Mouse (Mus musculus) layer of hippocampus, postnatal 10 days (tissue): ENCODE measurements around the gene Ankrd24. TPM values are rescaled to one million over a fixed set of nuclear protein-coding genes. Genes with fewer than 3 reads are reported as not detected.
"Not testable (repeated sequence)": the region's sequence is repeated elsewhere in the genome, so short reads cannot be mapped to it uniquely, and the experiment has no call there.

Source experiments
- DNase-seq, 2 experiments: peaks; one replicate each; pipeline ENCODE4 v3.0.0; 2021; ENCODE audit warnings: low spot score in 2 of 2
- total RNA-seq, 2 experiments: library from RNA; stranded (reverse); gene quantifications; 2 replicates each; pipeline ENCODE4 v1.2.3; 2021

Ankrd24 gene
- total RNA-seq, 2 experiments from 2014 or later, result 28.5 to 40.6 TPM

GRCm38 (mm10) chr10:81605666-81605973 lies 22.7 kb upstream of the Ankrd24 start:
- DNase-seq, result no peak

GRCm38 (mm10) chr10:81605974-81606751 lies 22.2 kb upstream of the Ankrd24 start, which contains the start of gene BC025920:
Gene BC025920, plus strand, starts transcription at chr10:81606270.
- peak; percentile 86 to 91 for DNase-seq

DNA sequence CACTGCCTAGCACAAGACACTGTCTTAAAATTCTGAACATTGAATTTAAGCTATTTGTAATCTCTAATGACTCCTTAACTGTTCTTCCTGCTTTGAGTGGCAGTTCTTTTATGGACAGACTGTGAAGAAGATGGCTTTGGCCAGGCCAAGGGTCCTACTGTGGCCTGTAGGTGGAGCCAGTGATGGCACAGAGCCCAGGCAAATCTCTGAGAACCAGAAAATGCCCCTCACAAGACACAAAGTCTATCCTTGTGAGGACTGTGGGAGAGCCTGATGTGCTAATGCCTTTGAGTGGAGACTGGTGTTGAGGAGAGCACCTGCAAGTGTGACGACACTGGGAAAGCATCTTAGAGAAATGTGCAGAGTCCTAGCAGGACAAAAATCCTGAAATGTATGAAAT lies 20.0 kb upstream of the Ankrd24 start:
- no peak for DNase-seq

GRCm38 (mm10) chr10:81612779-81613178 lies 15.6 kb upstream of the Ankrd24 start:
- DNase-seq, result no peak

GRCm38 (mm10) chr10:81615486-81615885 lies 12.9 kb upstream of the Ankrd24 start:
- DNase-seq, result no peak

DNA sequence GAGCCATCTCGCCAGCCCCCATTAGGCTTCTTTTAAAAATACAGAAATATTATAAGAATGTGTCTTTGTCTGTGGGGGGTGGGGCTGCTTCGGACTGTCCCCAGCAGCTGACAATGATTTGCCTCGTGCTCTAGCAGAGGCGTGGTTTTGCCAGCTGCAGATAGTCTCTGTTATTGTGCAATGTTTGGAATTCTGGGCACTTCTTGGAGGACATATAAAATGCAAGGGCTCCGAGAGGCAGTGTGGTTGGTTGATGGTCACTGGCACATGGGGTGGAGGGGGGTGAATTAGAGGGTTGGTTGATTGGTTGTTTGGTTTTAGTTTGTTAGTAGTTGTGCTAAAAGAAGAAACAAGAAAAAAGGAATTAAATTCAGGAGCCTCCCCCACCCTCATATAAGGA lies 8.4 kb upstream of the Ankrd24 start:
- DNase-seq, result no peak

DNA sequence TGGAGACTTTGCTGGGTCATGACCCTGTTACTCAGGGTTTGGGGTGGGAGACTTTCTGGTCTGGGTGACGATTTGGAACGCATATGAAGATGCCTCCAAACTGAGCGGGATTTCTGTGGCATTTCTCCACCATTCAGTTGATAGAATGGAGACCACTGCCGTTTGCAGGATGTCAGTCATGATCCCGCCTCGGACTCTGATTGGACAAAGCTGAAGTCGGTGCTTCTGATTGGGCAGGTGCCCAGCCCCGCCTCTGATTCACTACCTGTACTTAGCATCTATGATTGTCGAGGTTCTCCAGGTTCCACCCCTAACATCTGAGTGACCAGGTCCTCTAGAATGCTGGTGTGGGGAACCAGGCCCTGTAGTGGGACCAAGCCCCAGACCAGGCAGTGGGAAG lies 7.6 kb upstream of the Ankrd24 start:
- no peak for DNase-seq

DNA sequence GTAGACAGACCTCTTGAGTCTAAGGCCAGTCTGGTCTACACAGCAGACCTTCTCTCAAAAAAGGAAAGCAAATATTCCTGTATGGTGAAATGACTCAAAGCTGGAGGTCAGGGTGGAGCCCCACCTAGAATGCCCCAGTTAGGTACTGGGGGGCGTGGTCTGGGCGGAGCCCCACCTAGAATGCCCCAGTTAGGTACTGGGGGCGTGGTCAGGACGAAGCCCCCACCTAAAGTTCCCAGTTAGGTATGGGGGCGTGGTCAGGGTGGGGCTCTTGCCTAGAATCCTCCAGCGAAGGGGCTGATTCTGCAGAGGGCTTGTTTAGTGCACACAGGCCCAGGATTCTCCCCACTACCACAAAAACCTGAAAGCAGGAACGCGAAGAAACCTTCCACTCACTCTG lies 4.9 kb upstream of the Ankrd24 start:
- DNase-seq, result no peak

- DNase-seq, result no peak
These were observed 2.0 kb upstream of the Ankrd24 start for GRCm38 (mm10) chr10:81626101-81626993.

GRCm38 (mm10) chr10:81626994-81627835 lies 1.1 kb upstream of the Ankrd24 start, which contains the start of gene Sirt6:
Gene Sirt6, minus strand, starts transcription at chr10:81627797.
- DNase-seq, result peak; percentile 84 to 90

DNA sequence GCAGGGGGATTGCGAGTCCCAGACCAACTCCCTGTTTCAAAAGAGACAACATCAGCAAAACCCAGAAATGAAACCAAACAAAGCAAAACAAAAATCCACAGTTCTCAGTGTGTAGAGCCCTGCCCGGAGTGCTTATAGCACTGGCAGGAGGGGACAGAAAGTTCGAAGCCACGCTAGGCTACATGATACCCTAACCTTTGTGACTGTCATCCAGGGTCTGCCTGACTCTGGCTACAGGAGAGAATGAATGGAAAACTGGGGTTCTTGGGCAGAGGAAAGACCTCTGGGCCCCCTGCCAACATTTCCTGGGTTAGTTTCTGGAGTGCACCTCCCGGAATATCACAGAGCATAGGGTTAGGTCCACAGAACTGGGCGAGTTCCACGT lies 512 bp upstream of the Ankrd24 start:
- DNase-seq, result peak in 1 of 2 experiments; percentile 59

GRCm38 (mm10) chr10:81633253-81634099 lies 5.1 kb downstream of the Ankrd24 start:
- DNase-seq, result peak; percentile 75 to 82

DNA sequence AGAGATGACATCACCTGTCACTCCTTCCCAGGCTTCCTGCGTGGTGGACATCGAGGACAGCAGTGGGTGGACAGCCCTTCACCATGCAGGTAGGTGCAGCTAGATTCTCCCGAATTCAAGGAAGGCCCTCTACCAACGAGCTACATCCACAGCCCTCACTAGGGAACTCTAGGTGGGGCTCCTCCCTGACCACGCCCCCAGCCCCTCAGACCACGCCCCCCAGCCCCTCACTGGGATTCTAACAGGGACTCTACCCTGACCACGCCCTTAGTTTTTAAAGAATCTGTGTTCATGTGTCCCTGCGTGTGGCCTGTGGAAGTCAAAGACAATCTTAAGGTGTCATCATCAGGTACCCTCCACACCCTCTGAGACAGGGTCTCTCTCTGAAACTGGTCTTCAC lies 8.0 kb downstream of the Ankrd24 start:
- DNase-seq, result no peak

DNA sequence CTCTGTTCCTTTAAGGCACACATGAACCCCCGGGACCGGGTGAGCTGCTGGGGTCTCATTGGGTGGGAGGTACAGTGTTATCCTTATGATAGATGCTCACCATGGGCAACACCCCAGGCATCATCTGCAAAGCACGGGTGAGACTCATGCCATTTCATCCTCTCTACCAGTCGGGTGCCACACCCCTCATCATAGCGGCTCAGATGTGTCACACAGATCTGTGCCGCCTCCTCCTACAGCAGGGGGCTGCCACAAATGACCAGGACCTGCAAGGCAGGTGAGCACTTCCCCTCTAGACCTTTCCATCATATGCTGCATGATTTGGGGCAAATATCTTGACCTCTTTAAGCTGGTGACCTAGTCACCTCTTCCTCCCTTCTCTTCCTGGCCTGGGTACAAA lies 9.8 kb downstream of the Ankrd24 start:
- no peak for DNase-seq

GRCm38 (mm10) chr10:81640825-81641224 lies 12.5 kb downstream of the Ankrd24 start:
- DNase-seq, result not testable (repeated sequence)

DNA sequence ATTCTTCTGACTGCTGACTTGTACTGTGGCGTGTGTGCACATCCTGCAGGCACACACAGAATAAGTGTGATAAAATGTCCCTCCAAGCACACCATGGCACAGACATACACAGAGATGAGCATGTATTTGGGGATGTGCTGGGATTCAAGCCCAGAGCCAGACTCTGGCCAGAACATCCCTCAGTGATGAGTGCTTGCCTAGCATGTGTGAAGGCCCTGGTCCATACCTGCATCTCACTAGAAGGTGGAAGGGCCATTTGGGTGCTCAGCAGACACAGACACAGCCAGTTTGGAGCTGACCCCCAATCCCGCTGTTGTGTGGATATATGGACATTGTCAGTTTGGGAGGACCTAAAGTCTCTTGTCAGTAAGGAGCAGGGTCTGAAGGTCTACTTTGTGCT lies 13.2 kb downstream of the Ankrd24 start:
- DNase-seq, result no peak

- DNase-seq, result no peak
These were observed 13.8 kb downstream of the Ankrd24 start for GRCm38 (mm10) chr10:81641978-81642647.

- no peak for DNase-seq
These were observed 14.5 kb downstream of the Ankrd24 start for GRCm38 (mm10) chr10:81642648-81643448.

- peak; percentile 93 to 97 for DNase-seq
These were observed 15.2 kb downstream of the Ankrd24 start for GRCm38 (mm10) chr10:81643449-81644055.
